Mouse (Mus musculus): Measurements from ENCODE around the gene Timeless. TPM values are rescaled to one million over a fixed set of nuclear protein-coding genes. Genes with fewer than 3 reads are reported as not detected.
"Not testable (repeated sequence)": the region's sequence is repeated elsewhere in the genome, so short reads cannot be mapped to it uniquely, and the experiment has no call there.

Timeless gene
- polyA plus RNA-seq, 1 experiment from 2014 or later = 46.2 TPM

- Histone ChIP-seq H3K27me3 (no peaks in the 10 kb centered on the region), H3K4me1 (peaks cover 6% of the 10 kb centered on the region), H3K4me2 (replicated peaks) (no peak overlapping the region), H3K4me3 (no peak overlapping the region), H3K36me3 (peaks cover 41% of the 10 kb centered on the region), H3K9ac (no peak overlapping the region), H3K9me3 (replicated peaks) (no peaks in the 10 kb centered on the region), H3K27ac (no peak overlapping the region)
- 92% methylated on average over 4 of the region's 4 CpGs for WGBS
- ATAC-seq (ENCODE audit: low FRiP score) = no peak
Observed at GRCm38 (mm10) chr10:128239140-128239539, 7.3 kb downstream of the Timeless start.

DNA sequence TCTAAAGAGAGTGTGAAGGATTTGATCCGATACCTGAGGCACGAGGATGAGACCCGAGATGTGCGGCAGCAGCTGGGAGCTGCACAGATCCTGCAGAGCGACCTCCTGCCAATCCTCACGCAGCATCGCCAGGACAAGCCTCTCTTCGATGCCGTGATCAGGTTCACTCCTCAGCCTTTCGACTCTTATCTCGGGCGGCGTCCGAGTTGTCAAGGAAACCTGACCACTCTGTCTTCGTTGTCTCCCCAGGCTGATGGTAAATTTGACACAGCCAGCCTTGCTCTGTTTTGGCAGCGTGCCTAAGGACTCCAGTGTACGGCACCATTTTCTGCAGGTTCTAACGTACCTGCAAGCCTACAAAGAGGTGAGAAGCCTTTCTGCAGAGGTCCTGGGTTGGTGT lies 8.3 kb downstream of the Timeless start:
- Histone ChIP-seq H3K9me3 (replicated peaks) (no peaks in the 10 kb centered on the region), H3K27ac (no peak overlapping the region), H3K4me2 (replicated peaks) (no peak overlapping the region), H3K36me3 (peaks cover 51% of the 10 kb centered on the region), H3K9ac (no peak overlapping the region), H3K4me3 (no peak overlapping the region), H3K27me3 (no peaks in the 10 kb centered on the region), H3K4me1 (peaks cover 6% of the 10 kb centered on the region)
- 92% methylated on average over 18 of the region's 18 CpGs for WGBS
- no peak for ATAC-seq (ENCODE audit: low FRiP score)

DNA sequence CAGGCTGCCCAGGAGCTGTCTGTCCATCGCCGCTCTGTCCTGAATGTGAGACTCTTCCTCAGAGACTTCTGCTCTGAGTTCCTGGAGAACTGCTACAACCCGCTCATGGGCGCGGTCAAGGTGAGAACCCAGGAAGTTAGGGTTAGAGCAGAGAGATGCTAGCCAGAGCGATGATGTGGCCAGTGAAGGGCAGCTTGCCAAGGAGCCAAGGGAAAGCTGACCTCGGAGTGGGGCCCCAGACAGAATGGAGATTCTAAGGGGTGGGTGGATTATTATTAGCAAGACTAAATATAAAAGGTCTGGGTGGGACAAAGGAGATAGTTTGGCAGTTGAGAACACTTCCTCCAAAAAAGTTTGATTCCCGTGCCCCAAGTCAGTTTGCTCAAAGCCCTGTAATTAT lies 11.4 kb downstream of the Timeless start:
- Histone ChIP-seq H3K4me3 (no peak overlapping the region), H3K27ac (no peak overlapping the region), H3K4me2 (replicated peaks) (no peak overlapping the region), H3K36me3 (peaks cover 80% of the 10 kb centered on the region), H3K9ac (no peak overlapping the region), H3K9me3 (replicated peaks) (no peaks in the 10 kb centered on the region), H3K27me3 (no peaks in the 10 kb centered on the region), H3K4me1 (no peaks in the 10 kb centered on the region; the same call in 1 of the 2 replicates)
- ATAC-seq (ENCODE audit: low FRiP score) = no peak
- WGBS = 97% methylated on average over 8 of the region's 8 CpGs

DNA sequence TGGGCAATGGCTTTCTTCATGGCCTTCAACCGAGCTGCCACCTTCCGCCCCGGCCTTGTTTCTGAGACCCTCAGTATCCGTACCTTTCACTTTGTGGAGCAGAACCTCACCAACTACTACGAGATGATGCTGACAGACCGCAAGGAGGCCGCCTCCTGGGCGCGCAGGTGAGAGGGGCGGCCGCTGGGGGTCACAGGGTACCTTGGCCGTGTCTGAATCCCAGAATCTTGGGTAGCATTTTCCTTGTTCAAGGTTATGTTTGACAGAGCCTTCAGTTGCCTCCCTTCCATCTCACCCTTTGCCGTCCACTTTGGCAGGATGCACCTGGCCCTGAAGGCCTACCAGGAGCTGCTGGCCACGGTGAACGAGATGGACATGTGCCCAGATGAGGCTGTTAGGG lies 12.3 kb downstream of the Timeless start:
- no peak for ATAC-seq (ENCODE audit: low FRiP score)

DNA sequence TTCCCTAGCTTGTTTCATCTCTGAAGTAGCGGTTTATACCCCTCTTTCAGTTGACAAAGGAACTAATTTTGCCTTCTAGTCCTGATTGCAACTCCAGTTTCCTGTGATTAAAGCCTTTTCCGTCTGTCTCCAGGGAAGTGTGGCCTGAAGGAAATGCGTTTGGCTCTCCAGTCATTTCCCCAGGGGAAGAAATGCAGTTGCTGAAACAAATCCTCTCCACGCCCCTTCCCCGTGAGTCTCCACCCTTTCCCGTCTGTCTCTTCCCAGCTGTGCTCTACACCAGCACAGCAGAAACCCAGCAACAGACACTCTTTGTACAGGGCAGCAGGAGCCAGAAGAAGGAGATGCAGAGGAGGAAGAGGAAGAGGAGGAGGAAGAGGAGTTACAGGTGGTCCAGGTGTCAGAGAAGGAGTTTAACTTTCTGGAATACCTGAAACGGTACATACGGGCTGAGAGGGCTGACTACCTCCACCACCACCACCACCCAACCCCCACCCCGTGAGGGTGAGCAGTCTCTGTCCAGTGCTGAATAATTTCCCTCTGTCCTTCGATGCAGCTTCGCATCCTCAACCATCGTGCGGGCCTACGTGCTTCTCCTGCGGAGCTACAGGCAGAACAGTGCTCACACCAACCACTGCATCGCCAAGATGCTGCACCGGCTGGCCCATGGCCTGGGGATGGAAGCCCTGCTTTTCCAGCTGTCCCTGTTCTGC lies 15.3 kb downstream of the Timeless start:
- Histone ChIP-seq H3K4me2 (replicated peaks) (no peak overlapping the region), H3K9me3 (replicated peaks) (no peaks in the 10 kb centered on the region), H3K27me3 (no peaks in the 10 kb centered on the region), H3K36me3 (peaks cover 96% of the 10 kb centered on the region), H3K27ac (no peak overlapping the region; the same call in 1 of the 2 replicates), H3K4me3 (no peak overlapping the region; the same call in 1 of the 2 replicates), H3K9ac (no peak overlapping the region), H3K4me1 (no peaks in the 10 kb centered on the region)
- WGBS = 81% methylated on average over 17 of the region's 17 CpGs
- no peak for ATAC-seq (ENCODE audit: low FRiP score)

More for the DNA sequence above, 12.3 kb downstream of the Timeless start:
- H3K9me3 ChIP-seq (replicated peaks) = no peaks in the 10 kb centered on the region
- H3K4me3 ChIP-seq = no peak overlapping the region
- no peak overlapping the region for H3K27ac ChIP-seq
- WGBS = 96% methylated on average over 15 of the region's 15 CpGs
- H3K9ac ChIP-seq = no peak overlapping the region
- peaks cover 88% of the 10 kb centered on the region for H3K36me3 ChIP-seq
- no peaks in the 10 kb centered on the region for H3K27me3 ChIP-seq
- no peak overlapping the region for H3K4me2 ChIP-seq (replicated peaks)
- no peaks in the 10 kb centered on the region for H3K4me1 ChIP-seq

DNA sequence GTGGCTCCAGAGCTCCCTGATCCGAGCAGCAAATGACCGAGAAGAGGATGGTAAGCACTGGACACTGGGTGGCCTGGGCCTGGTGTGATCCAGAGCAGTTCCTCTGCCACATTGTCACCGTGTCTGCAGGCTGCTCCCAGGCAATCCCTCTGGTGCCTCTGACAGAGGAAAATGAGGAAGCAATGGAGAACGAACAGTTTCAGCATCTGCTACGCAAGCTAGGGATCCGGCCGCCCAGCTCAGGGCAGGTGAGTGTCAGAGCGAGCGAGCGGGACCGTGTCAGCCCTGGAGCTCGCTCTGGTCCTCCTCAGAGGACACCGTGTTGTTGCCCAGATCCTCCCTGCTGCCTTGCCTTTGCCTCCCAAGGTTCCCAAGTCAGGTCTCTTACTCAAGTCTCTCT lies 18.7 kb downstream of the Timeless start:
- no peak overlapping the region for H3K4me2 ChIP-seq (replicated peaks)
- no peak for ATAC-seq (ENCODE audit: low FRiP score)
- 97% methylated on average over 13 of the region's 13 CpGs for WGBS
- peaks cover 76% of the 10 kb centered on the region for H3K36me3 ChIP-seq
- no peaks in the 10 kb centered on the region for H3K27me3 ChIP-seq
- H3K9me3 ChIP-seq (replicated peaks) = no peaks in the 10 kb centered on the region
- H3K9ac ChIP-seq = no peak overlapping the region
- no peak overlapping the region for H3K27ac ChIP-seq
- no peaks in the 10 kb centered on the region for H3K4me1 ChIP-seq
- H3K4me3 ChIP-seq = no peak overlapping the region

DNA sequence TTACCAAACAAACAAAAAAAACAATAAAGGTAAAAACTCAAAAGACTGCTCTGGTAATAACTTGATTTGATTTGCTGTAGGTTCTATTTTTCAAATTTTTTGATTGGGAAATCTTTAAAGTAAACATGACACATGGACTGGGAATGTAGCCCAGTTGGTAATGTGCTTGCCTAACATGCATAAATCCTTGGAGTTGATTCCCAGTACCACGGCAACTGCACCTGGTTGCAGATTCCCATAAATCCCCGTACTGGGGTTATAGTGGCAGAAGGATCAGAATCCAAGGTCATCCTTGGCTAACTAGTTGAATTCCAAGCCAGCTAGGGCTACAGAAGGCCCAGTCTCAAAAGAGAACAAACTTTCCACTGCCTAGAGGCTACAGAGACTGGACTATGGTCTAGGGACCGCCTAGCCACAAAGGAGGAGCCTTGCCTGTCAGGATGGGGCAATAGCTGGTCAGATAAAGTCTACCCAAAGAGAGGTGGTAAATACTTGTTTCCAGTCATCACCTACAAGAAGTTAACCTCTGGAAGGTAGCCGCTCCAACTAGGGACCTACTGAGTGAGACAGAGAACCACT lies 21.9 kb downstream of the Timeless start, which contains the start of gene Apon:
Gene Apon (plus strand): TSS at position 420 of the 579 bp plus-strand sequence.
- no peaks in the 10 kb centered on the region for H3K4me1 ChIP-seq
- H3K4me3 ChIP-seq = no peak within 1 kb of the TSS
- WGBS = 93% methylated on average over 4 of the region's 4 CpGs
- H3K9ac ChIP-seq = no peak within 1 kb of the TSS
- no peak within 1 kb of the TSS for H3K27ac ChIP-seq
- no peak for ATAC-seq (ENCODE audit: low FRiP score)
- peaks cover 45% of the 10 kb centered on the region for H3K36me3 ChIP-seq
- H3K4me2 ChIP-seq (replicated peaks) = no peak within 1 kb of the TSS
- H3K9me3 ChIP-seq (replicated peaks) = no peaks in the 10 kb centered on the region
- no peaks in the 10 kb centered on the region for H3K27me3 ChIP-seq

DNA sequence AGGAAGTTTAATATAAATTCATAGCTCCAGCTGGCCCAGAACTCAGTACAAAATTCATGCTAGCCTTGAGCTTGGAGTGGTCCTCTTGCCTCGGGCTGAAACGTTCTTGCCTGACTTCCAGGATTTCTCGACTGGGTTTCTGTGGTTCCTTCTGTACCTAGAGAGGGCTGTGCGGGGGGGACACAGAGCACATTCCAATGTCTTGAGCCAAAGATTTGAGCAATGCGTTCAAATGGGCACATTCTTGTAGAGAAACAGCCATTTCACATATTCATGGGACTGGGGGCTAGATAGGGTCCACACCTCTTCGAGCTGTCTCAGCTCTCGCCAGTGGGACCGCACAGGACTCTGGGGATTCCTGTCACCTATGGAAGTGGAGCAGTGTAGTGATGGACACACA lies 24.1 kb downstream of the Timeless start:
- Histone ChIP-seq H3K27ac (no peak overlapping the region), H3K9ac (no peak overlapping the region), H3K36me3 (peaks cover 24% of the 10 kb centered on the region), H3K27me3 (no peaks in the 10 kb centered on the region), H3K9me3 (replicated peaks) (no peaks in the 10 kb centered on the region), H3K4me2 (replicated peaks) (no peak overlapping the region), H3K4me3 (no peak overlapping the region), H3K4me1 (no peaks in the 10 kb centered on the region)
- no peak for ATAC-seq (ENCODE audit: low FRiP score)
- 91% methylated on average over 8 of the region's 8 CpGs for WGBS

GRCm38 (mm10) chr10:128256328-128256727 lies 24.5 kb downstream of the Timeless start:
- 91% methylated on average over 8 of the region's 8 CpGs for WGBS

GRCm38 (mm10) chr10:128258953-128259352 lies 27.1 kb downstream of the Timeless start:
- 86% methylated on average over 4 of the region's 4 CpGs for WGBS
- no peak overlapping the region for H3K4me2 ChIP-seq (replicated peaks)
- no peaks in the 10 kb centered on the region for H3K36me3 ChIP-seq
- H3K27me3 ChIP-seq = no peaks in the 10 kb centered on the region
- no peak overlapping the region for H3K27ac ChIP-seq
- H3K9me3 ChIP-seq (replicated peaks) = no peaks in the 10 kb centered on the region
- ATAC-seq (ENCODE audit: low FRiP score) = no peak
- H3K4me1 ChIP-seq = no peaks in the 10 kb centered on the region
- no peak overlapping the region for H3K4me3 ChIP-seq
- no peak overlapping the region for H3K9ac ChIP-seq

More at GRCm38 (mm10) chr10:128256328-128256727, 24.5 kb downstream of the Timeless start:
- H3K27me3 ChIP-seq = no peaks in the 10 kb centered on the region
- peaks cover 20% of the 10 kb centered on the region for H3K36me3 ChIP-seq
- no peak for ATAC-seq (ENCODE audit: low FRiP score)
- H3K9me3 ChIP-seq (replicated peaks) = no peaks in the 10 kb centered on the region
- H3K4me1 ChIP-seq = no peaks in the 10 kb centered on the region
- H3K4me2 ChIP-seq (replicated peaks) = no peak overlapping the region
- no peak overlapping the region for H3K4me3 ChIP-seq
- no peak overlapping the region for H3K9ac ChIP-seq
- no peak overlapping the region for H3K27ac ChIP-seq

DNA sequence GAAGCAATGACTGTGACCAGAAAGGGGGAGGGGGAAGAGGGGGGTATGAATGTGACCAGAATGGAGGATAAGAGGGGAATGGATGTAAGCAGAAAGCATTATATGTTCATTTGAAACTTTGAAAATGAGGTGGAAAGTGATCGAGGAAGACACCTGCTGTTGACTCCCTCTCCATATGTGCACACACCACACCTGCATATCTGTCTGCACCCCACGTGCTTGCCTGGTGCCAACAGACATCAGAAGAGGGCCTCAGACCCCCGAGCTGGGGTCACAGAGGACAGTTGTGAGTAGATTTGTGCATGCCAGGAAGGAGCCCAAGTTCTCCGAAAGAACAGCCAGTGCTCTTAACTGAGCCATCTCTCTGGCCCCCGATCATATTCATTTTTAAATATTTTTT lies 28.1 kb downstream of the Timeless start:
- H3K4me3 ChIP-seq = no peak overlapping the region
- H3K4me2 ChIP-seq (replicated peaks) = no peak overlapping the region
- no peak overlapping the region for H3K27ac ChIP-seq
- H3K36me3 ChIP-seq = no peaks in the 10 kb centered on the region
- H3K4me1 ChIP-seq = no peaks in the 10 kb centered on the region
- H3K9ac ChIP-seq = no peak overlapping the region
- H3K9me3 ChIP-seq (replicated peaks) = no peaks in the 10 kb centered on the region
- no peak for ATAC-seq (ENCODE audit: low FRiP score)
- H3K27me3 ChIP-seq = no peaks in the 10 kb centered on the region
- 85% methylated on average over 5 of the region's 5 CpGs for WGBS

- H3K9me3 ChIP-seq (replicated peaks); ATAC-seq (ENCODE audit: low FRiP score); H3K27me3 ChIP-seq; H3K4me1 ChIP-seq; H3K4me3 ChIP-seq; H3K4me2 ChIP-seq (replicated peaks); H3K36me3 ChIP-seq; H3K9ac ChIP-seq; H3K27ac ChIP-seq: not testable (repeated sequence)
- WGBS = 88% methylated on average over 7 of the region's 7 CpGs
Observed at GRCm38 (mm10) chr10:128260376-128260775, 28.5 kb downstream of the Timeless start.

- H3K4me3 ChIP-seq = no peak overlapping the region
- no peaks in the 10 kb centered on the region for H3K27me3 ChIP-seq
- no peak for ATAC-seq (ENCODE audit: low FRiP score)
- H3K27ac ChIP-seq = no peak overlapping the region
- no peaks in the 10 kb centered on the region for H3K36me3 ChIP-seq
- H3K9me3 ChIP-seq (replicated peaks) = no peaks in the 10 kb centered on the region
- WGBS = 80% methylated on average over 22 of the region's 22 CpGs
- no peak overlapping the region for H3K4me2 ChIP-seq (replicated peaks)
- no peak overlapping the region for H3K9ac ChIP-seq
- H3K4me1 ChIP-seq = no peaks in the 10 kb centered on the region
Observed at GRCm38 (mm10) chr10:128262300-128262699, 30.4 kb downstream of the Timeless start.

Measured in hindbrain, embryonic 12.5 days (tissue).